Mouse (Mus musculus): ENCODE data around the gene Arsg. TPM values are rescaled to one million over a fixed set of nuclear protein-coding genes. Genes with fewer than 3 reads are reported as not detected.
A peak's percentile ranks its signal among the peaks of the same experiment; 100 is the strongest.

The Arsg gene
- 23.2 and 26.8 TPM in 2 replicates for polyA plus RNA-seq (2012; rRNA removed)

- Histone ChIP-seq H3K4me1 (ENCODE audit: control insufficient read depth, insufficient read depth, low read length) (no peaks in the 10 kb centered on the region), H3K4me3 (ENCODE audit: insufficient read depth, low read length) (peak within 1 kb of the TSS; percentile 60), H3K27ac (ENCODE audit: insufficient read depth, low read length) (peak within 1 kb of the TSS; percentile 88)
- TF ChIP-seq POLR2A (IDR thresholded peaks at IDR 0.05; ENCODE audit: extremely low read depth, insufficient read depth, low read length) (peak; percentile 47; the same call in 1 of the 2 replicates), CTCF (IDR thresholded peaks at IDR 0.05; ENCODE audit: extremely low read depth, insufficient read depth, low read length) (no peak)
These were observed at the start of gene Arsg, which contains the start of gene Slc16a6 for GRCm38 (mm10) chr11:109473171-109474085. Gene Arsg, plus strand, starts transcription at chr11:109473374. Gene Slc16a6, minus strand, starts transcription at chr11:109473598.

GRCm38 (mm10) chr11:109425392-109426271 is 47.5 kb upstream of the Arsg start, which contains the start of gene Amz2:
Gene Amz2, plus strand, starts transcription at chr11:109425946.
- Histone ChIP-seq H3K27ac (ENCODE audit: insufficient read depth, low read length) (peak within 1 kb of the TSS; percentile 26; the same call in 1 of the 2 replicates), H3K4me1 (ENCODE audit: control insufficient read depth, insufficient read depth, low read length) (peaks cover 2% of the 10 kb centered on the region), H3K4me3 (ENCODE audit: insufficient read depth, low read length) (peak within 1 kb of the TSS; percentile 87)
- peak; percentile 91 for TF ChIP-seq POLR2A (IDR thresholded peaks at IDR 0.05; ENCODE audit: extremely low read depth, insufficient read depth, low read length)
- peak; percentile 63 for TF ChIP-seq CTCF (IDR thresholded peaks at IDR 0.05; ENCODE audit: extremely low read depth, insufficient read depth, low read length)

- TF ChIP-seq POLR2A (IDR thresholded peaks at IDR 0.05; ENCODE audit: extremely low read depth, insufficient read depth, low read length) (no peak), CTCF (IDR thresholded peaks at IDR 0.05; ENCODE audit: extremely low read depth, insufficient read depth, low read length) (no peak)
- peaks cover 2% of the 10 kb centered on the region for H3K4me1 ChIP-seq (ENCODE audit: control insufficient read depth, insufficient read depth, low read length)
- H3K4me3 ChIP-seq (ENCODE audit: insufficient read depth, low read length): peak overlapping the region; percentile 87
- H3K27ac ChIP-seq (ENCODE audit: insufficient read depth, low read length): 0 out of 2 replicates have a peak overlapping the region, but pooled peaks have one; percentile 26
These were observed 46.9 kb upstream of the Arsg start for GRCm38 (mm10) chr11:109426272-109426586.

GRCm38 (mm10) chr11:109427353-109427752 is 45.8 kb upstream of the Arsg start:
- no peak for TF ChIP-seq CTCF (IDR thresholded peaks at IDR 0.05; ENCODE audit: extremely low read depth, insufficient read depth, low read length)
- TF ChIP-seq POLR2A (IDR thresholded peaks at IDR 0.05; ENCODE audit: extremely low read depth, insufficient read depth, low read length): no peak
- H3K27ac ChIP-seq (ENCODE audit: insufficient read depth, low read length): no peak overlapping the region
- H3K4me3 ChIP-seq (ENCODE audit: insufficient read depth, low read length): no peak overlapping the region
- peaks cover 2% of the 10 kb centered on the region for H3K4me1 ChIP-seq (ENCODE audit: control insufficient read depth, insufficient read depth, low read length)

- Histone ChIP-seq H3K27ac (ENCODE audit: insufficient read depth, low read length) (no peak overlapping the region), H3K4me3 (ENCODE audit: insufficient read depth, low read length) (no peak overlapping the region), H3K4me1 (ENCODE audit: control insufficient read depth, insufficient read depth, low read length) (no peaks in the 10 kb centered on the region)
- no peak for TF ChIP-seq CTCF (IDR thresholded peaks at IDR 0.05; ENCODE audit: extremely low read depth, insufficient read depth, low read length)
- TF ChIP-seq POLR2A (IDR thresholded peaks at IDR 0.05; ENCODE audit: extremely low read depth, insufficient read depth, low read length): no peak
These were observed 38.9 kb upstream of the Arsg start for GRCm38 (mm10) chr11:109434233-109434798.

GRCm38 (mm10) chr11:109436889-109437288 is 36.3 kb upstream of the Arsg start:
- Histone ChIP-seq H3K27ac (ENCODE audit: insufficient read depth, low read length) (no peak overlapping the region), H3K4me3 (ENCODE audit: insufficient read depth, low read length) (no peak overlapping the region), H3K4me1 (ENCODE audit: control insufficient read depth, insufficient read depth, low read length) (no peaks in the 10 kb centered on the region)
- TF ChIP-seq POLR2A (IDR thresholded peaks at IDR 0.05; ENCODE audit: extremely low read depth, insufficient read depth, low read length) (no peak), CTCF (IDR thresholded peaks at IDR 0.05; ENCODE audit: extremely low read depth, insufficient read depth, low read length) (no peak)

GRCm38 (mm10) chr11:109439209-109439608 is 34.0 kb upstream of the Arsg start:
- TF ChIP-seq CTCF (IDR thresholded peaks at IDR 0.05; ENCODE audit: extremely low read depth, insufficient read depth, low read length) (no peak), POLR2A (IDR thresholded peaks at IDR 0.05; ENCODE audit: extremely low read depth, insufficient read depth, low read length) (no peak)
- H3K27ac ChIP-seq (ENCODE audit: insufficient read depth, low read length): no peak overlapping the region

GRCm38 (mm10) chr11:109439829-109440340 is 33.3 kb upstream of the Arsg start:
- no peak for TF ChIP-seq CTCF (IDR thresholded peaks at IDR 0.05; ENCODE audit: extremely low read depth, insufficient read depth, low read length)
- TF ChIP-seq POLR2A (IDR thresholded peaks at IDR 0.05; ENCODE audit: extremely low read depth, insufficient read depth, low read length): 0 out of 2 replicates have a peak, but pooled peaks have one; percentile 6
- no peak overlapping the region; the same call in 1 of the 2 replicates for H3K27ac ChIP-seq (ENCODE audit: insufficient read depth, low read length)

More at GRCm38 (mm10) chr11:109439209-109439608, 34.0 kb upstream of the Arsg start:
- Histone ChIP-seq H3K4me3 (ENCODE audit: insufficient read depth, low read length) (peak overlapping the region; percentile 23; the same call in 1 of the 2 replicates), H3K4me1 (ENCODE audit: control insufficient read depth, insufficient read depth, low read length) (no peaks in the 10 kb centered on the region)

More at GRCm38 (mm10) chr11:109439829-109440340, 33.3 kb upstream of the Arsg start:
- peak overlapping the region; percentile 23 for H3K4me3 ChIP-seq (ENCODE audit: insufficient read depth, low read length)
- H3K4me1 ChIP-seq (ENCODE audit: control insufficient read depth, insufficient read depth, low read length): no peaks in the 10 kb centered on the region
